Mouse (Mus musculus): ENCODE measurements around the gene Rpp25l.
"Not testable (repeated sequence)": the region's sequence is repeated elsewhere in the genome, so short reads cannot be mapped to it uniquely, and the experiment has no call there.

Rpp25l gene

DNA sequence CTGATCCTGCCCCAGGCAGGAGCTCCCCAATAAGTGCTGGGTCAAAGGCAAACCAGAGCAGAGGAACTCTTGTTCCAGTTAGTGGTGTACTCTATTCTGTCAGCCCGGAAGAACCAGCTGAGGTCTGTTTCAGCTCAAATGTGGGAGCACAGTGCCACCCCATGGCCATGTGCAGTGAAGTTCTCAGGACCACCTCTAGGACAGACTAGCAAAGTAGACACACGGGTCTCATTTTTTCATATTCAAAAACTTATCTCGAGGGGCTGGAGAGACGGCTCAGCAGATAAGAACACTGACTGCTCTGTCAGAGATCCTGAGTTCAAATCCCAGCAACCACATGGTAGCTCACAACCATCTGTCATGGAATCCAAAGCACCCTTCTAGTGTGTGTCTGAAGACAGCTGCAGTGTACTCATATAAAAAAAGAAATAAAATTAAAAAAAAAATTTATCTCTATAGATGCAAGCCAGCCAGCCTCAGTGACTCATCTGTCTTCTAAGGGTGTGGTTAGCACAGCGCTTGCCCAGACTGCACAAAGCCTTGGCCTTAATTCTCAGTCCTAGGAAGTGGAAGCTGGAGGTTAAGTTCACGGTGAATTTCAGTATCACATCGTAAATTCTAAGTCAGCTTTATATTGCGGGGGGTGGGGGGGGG, 24.4 kb upstream of the Rpp25l start:
- DNase-seq (ENCODE audit: extremely low spot score, low read depth, low spot score): no peak

DNA sequence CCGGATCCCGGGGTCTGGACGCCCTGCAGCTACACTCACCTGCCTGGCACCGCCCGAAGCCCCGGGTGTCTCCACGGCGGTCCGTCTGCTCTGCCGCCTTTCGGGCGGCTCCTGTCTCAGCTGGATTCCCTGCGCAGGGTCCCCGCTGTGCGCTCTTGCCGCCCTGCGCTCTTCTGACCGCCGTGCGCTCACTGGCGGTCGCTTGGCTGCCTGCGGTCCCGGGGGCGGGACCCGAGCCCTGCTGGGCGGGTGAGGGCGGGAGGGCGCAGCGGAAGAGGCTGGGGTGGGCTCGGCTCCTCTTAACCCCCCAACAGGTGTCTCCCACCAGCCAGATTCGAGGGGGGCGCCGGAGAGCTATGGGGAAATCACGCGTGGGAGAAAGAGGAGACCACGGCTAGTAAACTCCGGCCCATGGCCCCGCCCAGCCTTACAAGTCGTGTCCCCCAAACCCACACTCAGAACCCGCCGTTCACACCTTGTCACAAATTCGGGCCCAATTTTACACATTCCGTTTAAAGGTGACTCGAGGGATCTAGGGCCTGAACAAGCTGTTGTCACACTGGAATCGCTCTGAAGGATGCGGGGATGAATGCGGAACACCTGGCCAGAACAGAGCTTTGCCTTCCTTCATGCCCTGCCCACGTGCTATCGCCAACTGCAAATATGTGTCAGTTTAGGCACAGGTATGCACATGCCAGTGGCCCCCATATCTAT, 17.9 kb upstream of the Rpp25l start, which contains the start of gene Arid3c:
TSS of gene Arid3c (minus strand) at position 91 of the 714 bp plus-strand sequence.
- DNase-seq (ENCODE audit: extremely low spot score, low read depth, low spot score): no peak

DNA sequence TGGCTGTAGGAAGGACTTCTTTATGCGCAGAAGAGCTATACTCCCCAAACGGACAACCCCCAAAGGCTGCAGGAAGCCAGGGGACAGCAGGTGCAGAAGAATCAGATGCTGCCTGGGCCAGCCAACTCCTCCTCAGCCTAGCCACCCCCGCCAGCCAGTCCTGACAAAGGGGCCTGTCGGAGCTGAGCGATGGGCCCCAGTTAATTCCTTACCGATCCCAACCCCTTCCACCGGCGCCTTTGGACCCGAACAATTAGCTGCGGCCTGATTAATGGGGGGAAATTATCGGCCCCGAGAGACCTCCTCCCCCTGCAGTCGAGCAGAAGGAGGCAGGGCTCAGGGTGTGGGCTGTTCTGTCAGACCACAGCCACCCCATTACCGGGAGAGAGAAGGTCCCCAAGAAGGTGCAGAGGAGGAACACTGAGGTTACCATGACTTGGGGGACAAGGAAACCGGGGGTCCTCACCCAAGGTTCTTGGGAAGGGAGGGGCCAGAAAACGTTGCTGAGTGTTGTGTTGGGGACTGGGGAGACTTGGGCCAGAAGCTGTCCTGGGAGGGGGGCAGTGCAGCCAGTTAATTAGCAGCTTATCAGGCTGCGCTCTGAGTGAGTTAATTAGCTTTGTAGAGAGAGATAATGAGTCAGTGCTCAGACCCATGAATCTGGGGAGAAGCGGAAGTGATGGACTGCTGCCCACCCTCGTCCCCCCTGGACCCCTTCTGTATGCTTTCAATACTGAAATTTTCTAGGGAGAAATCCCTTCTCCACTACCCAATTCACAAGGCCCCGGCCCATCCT, 13.7 kb upstream of the Rpp25l start:
- DNase-seq (ENCODE audit: extremely low spot score, low read depth, low spot score): no peak

DNA sequence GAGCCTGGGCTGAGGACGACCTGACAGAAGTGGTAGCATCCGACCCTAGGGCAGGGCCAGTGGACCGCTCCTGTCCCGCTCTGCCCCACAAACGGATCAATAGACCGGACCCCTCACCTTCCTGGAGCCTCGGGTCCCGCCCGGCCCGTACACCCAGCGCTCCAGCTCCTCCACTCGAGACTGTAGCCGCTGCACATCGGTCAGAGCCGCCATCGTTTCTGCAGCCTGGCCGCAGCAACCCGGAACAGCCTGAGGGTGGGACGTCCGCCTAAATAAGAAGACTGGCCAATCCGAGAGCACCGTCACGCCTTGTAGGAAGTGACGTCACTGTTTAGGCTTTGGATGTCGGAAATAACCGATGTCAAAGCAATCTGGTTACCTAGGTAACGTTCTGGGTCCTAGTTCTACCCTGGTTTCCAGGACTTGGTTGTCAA, 9.6 kb upstream of the Rpp25l start, which contains the start of gene Dctn3:
TSS of gene Dctn3 (minus strand) at position 253 of the 434 bp plus-strand sequence.
- DNase-seq (ENCODE audit: extremely low spot score, low read depth, low spot score): peak; percentile 97

DNA sequence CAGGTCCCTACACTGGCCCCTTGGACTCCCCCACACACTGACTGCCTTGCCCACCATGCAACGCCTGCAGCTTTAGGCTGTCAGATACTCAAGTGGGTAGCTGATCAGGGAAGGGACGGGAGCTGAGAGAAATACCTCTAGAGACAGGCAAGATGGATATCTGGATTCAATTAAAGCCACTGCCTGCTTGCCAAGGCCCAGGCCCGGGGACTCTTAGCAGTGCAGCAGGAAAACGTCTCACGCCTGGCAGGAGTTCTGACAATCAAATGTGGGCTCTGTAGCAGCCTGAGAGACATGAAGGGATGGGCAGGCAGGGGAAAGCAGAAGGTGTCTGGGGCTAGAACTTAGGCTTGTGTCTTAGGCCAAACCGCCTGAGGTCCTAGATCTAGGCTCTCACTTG, 3.5 kb upstream of the Rpp25l start:
- DNase-seq (ENCODE audit: extremely low spot score, low read depth, low spot score): no peak

DNA sequence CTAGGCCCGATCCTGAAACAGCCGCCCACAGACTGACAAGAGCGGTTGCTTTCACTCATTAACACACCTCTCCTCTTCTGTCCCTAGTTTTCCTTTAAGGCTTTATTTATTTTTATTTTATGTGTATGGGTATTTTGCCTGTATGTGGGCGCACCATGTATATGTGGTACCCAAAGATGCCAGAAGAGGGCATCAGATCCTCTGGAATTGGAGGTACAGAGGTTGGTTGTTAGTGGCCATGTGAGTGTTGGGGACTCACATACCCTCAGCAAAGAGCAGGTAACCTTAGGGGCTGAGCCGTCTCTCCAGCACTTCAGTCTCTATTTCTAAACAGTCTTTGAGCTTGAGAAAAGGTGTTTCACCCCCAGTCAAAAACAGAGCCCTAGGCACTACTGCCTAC, 2.3 kb upstream of the Rpp25l start:
- DNase-seq (ENCODE audit: extremely low spot score, low read depth, low spot score): no peak

DNA sequence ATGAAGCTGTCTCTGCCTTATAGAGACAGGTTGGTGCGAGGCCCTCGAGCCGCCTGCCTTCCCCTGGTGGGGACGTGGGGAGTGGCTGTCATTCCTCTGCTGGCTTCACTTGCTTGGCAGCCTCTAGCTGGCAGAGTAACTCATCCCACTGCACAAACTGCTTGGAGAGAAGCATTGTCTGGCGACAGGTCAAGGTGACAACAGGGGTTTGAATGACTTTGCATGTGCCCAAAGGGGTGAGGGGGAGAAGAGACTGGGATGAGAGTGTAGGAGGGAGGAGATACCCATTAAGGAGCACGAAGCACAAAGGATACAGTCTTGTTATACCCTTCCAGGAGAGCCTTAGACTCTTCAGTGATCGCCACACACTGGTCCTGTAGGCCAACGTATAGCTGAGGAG, 1.7 kb upstream of the Rpp25l start:
- DNase-seq (ENCODE audit: extremely low spot score, low read depth, low spot score): no peak

DNA sequence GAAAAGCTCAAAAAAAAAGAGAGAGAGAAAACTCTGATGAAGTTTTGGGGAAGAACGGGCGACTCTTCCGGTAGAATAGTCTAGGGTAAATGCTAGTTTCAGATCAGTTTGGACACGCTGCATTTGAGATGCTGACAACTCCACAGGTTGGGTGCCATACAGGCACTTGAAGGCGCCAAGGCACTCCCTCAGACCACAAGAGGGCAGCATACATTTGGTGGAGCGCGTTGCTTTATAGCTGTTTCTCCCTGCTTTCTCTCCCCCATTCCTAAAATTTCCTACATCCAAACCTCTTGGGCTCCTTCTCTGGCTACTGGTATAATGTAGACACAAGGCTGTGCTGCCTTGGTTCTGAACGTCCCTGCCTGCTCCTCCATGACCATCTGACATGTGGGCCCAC, 942 bp upstream of the Rpp25l start:
- DNase-seq (ENCODE audit: extremely low spot score, low read depth, low spot score): no peak

DNA sequence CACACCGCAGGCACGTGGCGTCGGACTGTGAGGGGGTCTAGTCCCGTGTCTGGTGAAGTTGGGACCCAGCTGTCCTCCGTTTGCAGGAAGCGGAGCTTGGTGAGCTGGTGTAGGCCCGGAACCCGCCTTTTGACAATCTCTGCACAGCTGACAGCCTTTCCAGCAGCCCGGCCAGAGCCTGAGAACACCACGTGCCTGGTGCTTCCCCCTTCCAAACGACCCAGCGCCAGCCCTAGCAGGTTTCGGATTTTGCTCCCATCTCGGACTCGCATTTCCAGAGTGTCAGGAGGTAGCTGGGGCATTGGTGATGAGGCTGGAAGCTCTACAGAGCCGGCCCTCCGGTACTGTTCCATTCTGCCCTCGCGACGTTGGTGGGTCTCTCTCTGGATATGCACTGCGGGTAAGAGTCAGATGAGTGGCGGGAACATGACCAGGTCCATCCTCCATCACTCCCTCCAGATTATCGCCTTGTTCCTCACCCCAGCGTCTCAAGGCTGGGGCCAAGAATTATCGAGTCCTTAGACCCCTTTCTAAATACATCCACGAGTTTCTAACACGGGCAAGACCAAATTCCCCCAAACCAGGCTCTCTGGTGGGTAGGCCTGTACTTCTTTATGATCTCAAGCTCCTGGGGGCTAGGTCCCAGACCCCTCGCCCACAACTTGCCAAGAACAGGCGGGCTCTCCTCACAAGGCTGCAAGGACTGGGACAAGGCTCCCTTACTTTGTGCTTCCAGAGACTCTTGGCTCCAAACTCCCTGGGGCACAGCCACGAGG, 725 bp downstream of the Rpp25l start:
- no peak for DNase-seq (ENCODE audit: extremely low spot score, low read depth, low spot score)

DNA sequence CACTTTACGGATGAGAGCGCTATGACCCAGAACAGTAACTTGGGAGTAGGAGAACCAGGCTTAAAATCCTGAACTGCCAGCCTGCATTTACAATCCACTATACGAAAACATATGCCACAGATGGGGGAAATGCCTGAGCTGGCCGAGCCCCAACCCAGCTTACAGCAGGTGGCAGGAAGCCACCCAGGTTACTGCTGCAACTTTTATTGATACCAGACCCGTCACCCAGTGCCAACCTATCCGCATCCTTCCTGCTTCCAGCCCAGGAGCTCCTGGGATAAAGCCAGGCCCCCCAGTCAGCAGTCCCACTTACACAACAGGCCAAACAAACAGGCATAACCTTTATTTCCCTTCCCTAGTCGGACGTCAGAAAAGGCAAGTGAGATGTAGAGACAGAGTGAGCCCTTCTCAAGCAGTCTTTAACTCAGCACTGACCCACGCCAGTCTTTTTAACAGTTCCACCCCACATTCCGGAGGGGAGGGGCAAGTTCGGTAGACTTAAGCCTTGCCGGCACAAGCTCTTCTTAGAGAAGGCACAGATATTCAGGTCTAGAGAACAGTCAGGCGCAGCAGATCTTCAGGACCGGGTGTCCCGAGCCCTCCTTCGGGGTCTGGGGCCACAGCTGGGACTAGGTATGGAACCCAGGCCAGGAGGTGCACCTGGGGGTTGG, 1.5 kb downstream of the Rpp25l start:
- DNase-seq (ENCODE audit: extremely low spot score, low read depth, low spot score): no peak

DNA sequence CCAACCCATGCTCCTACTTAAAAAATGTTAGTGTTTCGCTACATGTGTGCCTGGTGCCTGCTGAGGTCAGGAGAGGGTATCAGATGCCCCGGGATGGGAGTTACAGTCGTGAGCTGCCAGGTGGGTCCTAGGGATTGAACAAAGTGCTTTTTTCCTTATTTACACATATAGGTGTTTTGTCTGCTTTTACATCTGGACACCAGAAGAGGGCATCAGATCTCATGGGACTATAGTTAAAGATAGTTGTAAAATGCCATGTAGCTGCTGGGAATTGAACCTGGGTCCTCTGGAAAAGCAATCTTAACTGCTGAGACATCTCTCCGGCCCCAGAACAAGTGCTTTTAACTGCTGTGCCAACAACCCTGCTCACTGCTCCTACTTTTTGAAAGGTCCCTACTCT, 3.1 kb downstream of the Rpp25l start:
- no peak for DNase-seq (ENCODE audit: extremely low spot score, low read depth, low spot score)

DNA sequence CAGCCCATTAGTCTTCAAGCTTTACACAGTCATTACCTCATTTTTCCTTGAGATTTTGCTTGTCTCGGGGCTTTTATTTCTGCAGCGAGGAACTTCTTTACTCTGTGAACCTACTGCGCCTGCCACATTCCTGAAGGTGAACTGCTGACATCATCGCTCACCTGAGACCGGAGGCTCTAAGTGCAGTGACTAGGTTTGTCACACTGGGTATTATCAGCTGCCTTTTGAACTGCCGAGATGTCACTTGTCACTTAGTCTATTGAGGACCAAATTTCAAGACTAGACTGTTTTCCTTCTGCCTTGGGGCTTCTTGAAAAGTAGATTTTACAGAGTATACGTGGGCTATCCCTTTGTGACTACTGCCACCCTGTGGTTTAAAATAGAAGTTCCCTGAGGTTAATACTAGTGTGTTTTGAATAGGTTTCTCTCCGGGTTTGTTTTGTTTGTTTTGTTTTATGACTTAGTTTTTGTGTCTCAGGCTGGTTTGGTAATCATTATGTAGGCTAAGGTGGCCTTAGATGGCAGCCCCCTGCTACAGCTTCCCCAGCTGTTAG, 5.1 kb downstream of the Rpp25l start:
- DNase-seq (ENCODE audit: extremely low spot score, low read depth, low spot score): peak; percentile 63

DNA sequence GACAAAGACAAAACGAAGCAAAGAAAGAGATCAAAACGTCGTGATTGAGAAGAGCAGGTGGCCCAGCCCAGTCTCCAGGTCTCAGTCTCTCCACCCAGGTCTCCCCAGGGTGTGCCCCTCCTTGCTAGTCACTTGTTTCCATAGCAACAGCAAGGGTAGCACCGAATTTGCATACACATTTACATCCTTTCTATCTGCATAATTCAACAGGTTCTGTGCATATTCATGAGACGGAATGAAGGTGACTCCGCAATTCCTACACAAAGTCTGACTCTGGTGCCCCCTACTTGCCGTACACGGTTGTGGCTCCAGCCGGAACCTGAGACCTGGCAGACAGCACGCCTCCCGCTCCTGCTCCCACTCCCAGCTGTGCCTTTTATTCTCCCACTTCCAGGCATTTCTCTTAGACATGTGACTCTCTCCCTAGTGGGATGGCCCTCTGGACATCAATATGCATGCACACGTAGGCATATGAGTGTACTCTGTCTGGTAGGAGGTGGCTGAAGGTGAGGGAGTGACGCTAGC, 6.3 kb downstream of the Rpp25l start:
- DNase-seq (ENCODE audit: extremely low spot score, low read depth, low spot score): no peak

DNA sequence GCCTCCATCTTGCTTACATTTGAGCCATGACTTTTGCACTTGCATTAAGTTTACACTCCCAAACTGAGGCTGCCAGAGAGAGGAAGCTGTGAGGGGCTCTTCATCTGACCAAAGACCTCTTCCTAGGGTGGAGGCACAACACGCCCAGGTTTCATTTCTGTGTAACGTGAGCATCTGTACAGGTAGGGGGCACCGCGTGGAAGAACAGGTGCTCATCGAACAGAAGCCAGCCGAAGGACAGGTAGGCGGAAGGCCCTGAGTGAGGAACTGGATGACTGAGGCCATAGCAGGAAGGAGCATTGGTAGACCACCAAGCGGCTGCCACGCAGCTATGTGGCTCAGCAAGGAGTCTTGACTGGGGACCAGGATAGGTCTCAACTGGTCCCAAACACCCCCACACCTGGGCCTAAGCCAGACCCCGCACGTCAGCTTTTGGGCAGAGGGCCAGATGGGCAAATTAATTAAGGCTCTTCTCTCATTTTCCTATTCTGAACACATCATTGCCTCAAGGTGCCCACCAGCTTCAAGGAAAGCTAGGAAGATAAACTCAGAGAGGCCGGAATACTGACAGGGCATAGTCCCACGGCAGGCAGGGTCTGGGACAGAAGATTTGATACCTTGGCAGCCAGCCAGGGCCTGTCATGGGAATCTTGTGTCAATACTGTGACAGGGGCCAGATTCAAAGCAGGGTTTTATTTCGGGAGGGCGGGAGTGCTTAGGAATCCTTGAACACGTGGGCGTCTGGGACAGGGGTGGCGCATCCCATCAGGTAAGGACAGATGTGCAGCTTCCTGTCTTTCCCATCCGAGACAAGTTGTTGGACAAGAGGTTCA, 7.2 kb downstream of the Rpp25l start:
- no peak for DNase-seq (ENCODE audit: extremely low spot score, low read depth, low spot score)

DNA sequence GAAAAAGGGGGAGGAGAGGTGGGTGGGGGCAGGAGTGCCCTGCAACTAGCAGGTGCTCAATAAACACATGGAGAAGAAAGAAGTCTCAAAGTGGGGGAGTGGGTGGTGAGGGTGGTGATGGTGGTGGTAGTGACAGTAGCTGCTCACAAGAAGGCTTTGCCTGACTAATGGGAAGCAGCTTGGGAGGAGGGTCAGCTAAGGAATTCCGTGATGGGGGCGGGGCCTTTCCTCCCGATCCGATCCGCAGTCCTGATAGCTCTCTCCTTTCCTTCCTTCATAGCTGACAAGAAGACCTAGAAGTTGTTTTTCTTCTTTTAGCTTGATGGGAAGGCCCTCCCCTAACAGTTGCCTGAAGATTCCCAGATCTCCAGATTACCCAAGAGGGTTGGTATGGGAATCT, 8.7 kb downstream of the Rpp25l start:
- DNase-seq (ENCODE audit: extremely low spot score, low read depth, low spot score): no peak

DNA sequence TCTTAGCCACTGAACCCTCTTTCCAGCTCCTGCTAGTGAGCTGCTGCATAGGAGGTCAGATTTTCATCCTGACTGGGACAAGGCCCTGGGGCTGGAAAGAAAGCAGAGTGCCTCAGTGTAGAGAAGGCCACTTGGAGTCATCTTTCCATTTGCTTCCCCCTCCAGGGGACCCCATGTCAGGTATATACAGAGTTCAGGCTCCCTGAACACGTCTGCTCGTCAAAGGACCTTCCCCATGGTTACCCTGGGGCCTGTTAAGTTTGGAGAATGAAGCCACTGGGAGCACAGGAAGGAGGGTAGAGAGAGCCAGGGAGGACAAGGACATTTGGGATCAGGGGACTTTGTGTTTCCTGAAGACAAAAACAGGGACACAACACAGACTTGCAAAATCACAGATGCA, 11.1 kb downstream of the Rpp25l start:
- not testable (repeated sequence) for DNase-seq (ENCODE audit: extremely low spot score, low read depth, low spot score)

DNA sequence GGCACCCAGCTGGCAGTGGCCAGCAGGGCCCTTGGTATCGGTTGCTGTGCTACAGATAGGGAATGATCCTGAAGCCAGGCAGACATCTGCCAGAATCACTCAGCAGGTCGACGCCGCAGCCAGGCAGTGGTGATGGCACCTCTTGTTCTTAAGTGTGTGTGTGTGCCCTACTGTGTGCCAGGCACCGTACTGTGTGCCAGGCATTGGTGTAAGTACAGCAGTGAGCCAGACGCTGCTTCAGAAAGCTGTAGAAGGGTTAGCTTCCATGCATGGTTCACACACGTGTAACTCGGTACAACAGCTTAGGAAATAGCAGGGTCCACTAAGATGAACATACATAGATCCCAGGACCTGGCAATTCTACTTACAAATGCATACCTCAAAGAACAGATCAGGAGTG, 13.1 kb downstream of the Rpp25l start:
- DNase-seq (ENCODE audit: extremely low spot score, low read depth, low spot score): not testable (repeated sequence)

DNA sequence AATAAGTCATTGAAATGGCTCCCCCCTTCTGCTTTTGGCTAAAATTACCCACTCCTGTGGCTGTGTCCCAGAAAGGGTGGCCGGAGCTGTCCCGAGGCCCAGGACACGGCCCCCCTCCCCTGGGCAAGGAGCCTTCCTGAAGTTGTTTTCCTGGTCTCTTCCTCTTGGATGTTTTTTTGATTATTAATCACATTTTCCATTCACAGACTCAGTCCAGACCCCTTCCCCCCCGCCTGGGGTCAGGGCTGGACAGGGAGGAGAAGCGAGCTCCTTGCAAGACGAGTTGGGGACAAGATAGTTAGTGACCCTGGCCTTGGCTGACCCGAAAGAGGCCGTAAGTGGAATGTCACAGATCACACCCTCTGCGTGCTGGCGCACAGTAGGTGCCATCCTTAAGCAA, 13.6 kb downstream of the Rpp25l start, which contains the start of gene Il11ra1:
TSS of gene Il11ra1 (plus strand) at position 207 of the 400 bp plus-strand sequence.
- DNase-seq (ENCODE audit: extremely low spot score, low read depth, low spot score): not testable (repeated sequence)

Data from hindlimb bud, embryonic 11.5 days (tissue).